Mouse (Mus musculus) right cerebral cortex, postnatal 14 days (tissue): ENCODE measurements around the gene Pold1.

Experiments
- DNase-seq: peaks from one replicate; pipeline ENCODE4 v3.0.0; 2022

Gene Pold1

DNA sequence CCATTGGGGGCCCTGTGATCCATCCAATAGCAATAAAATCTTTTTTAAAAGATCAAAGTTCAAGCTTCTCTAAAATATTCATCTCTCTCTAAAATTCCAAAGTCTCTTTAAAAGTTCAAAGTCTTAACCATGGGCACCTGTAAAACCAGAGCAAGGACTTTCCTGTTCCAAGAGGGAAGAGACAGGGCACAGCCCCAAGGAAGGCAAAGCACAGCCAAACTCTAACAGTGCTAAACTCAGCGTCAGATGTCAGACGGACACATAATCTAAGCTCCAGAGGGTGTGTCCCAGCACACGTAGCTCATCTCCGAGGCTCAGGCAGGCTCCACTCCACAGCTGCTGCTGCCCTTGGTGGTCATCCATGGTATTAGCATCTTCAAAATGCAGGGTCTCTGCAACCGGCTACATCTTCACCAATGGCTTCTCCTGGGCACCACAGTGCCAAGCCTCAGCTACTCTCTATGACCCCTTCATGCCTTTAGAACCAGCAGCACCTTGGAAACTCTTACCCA is 27.7 kb upstream of the Pold1 start:
- no peak for DNase-seq

DNA sequence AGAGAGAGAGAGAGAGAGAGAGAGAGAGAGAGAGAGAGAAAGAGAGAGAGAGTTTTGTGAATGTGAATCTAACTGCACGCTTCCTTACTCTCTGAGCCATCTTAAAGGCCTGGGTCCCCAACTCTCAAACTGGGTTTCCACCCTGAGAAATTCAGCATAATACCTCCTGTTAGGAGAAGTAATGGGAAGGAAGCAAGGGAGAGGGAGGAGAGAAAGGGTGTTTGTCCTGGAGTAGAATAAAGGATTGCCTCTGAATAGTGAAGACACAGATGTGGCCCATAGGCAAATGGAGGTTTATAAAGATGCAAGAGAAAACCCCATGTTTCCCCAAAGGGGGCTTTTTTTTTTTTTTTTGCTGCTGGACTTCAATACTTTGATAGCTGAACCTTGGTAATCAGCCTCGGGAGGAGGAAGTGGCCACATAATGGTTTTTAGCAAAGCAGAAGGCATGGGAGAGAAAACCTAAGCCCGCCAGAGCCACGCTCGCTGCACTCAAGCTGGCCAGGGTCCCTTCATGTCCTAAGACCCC is 24.4 kb upstream of the Pold1 start:
- no peak for DNase-seq

DNA sequence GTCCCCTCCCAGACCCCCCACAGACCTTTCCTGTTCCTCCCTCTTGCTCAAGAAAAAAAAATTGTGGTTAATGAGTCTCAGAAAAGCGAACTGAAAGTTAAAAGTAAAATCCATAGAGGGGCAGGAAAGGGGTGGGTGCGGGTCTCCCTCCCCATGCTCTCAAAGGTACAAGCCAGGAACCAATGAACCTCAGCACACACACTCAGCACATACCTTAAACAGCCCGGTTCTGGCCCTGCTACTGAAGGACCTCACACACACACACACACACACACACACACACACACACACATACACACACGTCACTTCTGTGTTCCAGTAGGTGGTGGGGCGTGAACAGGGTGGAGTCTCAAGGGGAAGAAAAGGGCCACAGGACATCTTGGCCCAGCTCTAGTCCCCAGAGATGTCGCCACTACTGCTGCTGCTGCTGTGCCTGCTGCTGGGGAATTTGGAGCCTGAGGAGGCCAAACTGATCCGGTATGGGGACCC is 23.6 kb upstream of the Pold1 start, which contains the start of gene Napsa:
Gene Napsa, plus strand, starts transcription at position 168 of the 489 bp plus-strand sequence.
- no peak for DNase-seq

DNA sequence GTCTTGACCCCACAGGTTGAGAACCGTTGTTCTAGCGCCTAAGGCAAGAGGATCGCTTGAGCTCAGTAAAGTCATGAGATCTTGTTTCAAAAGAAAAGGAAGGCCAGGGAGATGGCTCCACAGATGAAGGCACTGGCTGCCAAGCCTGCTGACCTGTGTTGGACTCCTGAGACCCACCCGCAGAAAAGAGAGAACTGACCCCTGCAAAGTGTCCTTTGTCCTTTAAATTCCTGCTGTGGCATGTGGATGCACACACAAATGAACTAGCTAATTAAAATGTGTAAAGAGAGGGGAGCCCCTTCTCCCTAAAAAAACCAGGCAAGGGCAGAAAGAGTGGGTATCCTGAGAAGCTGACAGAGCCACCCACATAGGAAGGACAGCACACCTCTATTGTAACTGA is 23.2 kb upstream of the Pold1 start:
- DNase-seq, result no peak

DNA sequence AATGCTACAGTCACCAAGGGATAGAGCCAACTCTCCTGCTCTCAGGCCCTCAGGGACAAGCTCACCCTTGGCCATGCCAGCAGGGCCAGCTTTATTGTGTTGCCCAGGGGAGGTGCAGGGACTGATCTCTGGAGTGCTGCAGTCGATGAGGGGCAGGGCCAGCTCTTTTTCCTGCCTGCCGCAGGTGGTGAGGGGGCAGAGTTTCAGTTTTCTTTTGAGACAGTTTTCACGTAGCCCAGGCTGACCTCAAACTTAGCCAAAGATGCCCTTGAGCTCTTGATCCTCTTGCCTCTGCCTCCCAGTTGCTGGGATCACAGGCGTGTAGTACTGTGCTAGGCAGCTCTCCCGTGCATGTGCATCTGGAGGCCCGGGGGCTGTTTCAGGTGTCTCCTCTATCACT is 22.3 kb upstream of the Pold1 start:
- DNase-seq, result no peak

DNA sequence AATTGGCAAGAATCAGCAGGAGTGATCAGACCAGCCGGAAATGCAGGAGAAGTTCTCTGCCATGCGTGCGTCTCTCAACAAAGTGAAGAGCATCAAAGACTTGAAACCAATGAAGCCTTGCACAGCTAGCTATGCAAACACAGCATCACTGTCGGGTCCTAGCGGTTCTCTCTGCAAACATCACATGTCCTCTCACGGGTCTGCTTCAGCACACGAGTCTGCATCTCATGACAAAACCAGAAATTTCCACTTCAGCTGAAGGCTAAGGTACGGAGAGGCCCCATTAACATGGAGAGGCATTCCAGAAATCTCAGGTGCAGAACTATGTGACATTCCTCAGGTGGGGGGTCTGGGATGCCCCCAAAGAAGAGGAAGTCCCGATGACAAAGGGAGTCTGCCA is 20.2 kb upstream of the Pold1 start:
- no peak for DNase-seq

DNA sequence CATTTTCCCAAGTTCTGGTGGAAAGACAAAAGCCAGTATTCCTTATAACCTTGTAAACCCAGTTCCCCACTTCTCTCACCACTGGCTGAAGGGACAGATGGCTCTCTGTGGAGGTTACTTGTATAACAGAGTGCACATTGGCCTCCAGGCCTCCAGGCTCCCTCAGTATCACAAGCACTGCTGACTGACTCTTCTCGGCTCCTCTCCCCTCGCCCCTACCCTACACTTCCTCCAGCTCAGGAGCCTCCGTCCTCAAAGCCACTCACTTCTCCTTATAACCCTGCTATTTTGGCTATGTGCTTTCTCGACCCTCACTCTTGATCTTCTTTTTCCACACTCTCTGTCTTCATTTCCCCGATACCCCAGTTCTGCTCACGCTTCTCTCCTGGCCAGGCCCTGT is 16.8 kb upstream of the Pold1 start:
- DNase-seq, result no peak

DNA sequence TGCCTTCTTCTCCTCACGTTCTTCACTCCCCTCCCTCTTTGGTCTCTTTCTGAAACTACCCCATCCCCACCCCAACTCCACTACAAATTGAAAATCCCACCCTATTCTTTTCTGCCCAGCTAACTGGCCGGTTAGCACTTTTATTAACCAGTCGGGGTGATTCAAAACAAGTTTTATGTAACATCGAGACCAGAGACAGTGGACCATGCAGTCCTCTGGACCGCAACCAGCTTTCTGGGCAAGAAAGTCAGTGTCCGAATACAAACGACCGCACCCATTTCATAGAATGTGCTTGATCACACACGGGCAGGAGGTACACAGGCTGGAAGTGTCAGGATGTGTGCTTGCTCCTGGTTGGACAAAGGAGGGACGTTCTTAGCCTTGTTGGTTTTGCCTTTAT is 15.8 kb upstream of the Pold1 start:
- DNase-seq, result no peak

DNA sequence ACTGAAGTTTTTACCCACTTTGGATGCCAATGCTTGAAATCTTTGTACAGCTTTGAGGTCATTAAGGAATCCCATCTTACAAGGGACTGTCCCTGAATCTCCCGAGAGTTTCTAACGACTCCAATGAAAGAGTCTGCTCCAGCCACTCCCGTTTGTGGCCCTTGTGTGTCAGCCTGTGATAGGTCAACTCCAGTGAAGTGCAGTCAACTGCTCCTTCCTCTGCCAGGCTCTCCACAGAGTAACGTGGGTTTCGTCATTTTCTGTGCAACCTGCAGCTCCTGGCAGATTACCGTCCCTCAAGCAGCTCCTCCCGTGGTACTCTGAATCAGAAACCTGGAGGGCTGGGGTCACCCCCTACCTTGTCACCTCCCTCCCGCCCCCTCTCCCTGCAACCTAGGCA is 14.6 kb upstream of the Pold1 start:
- no peak for DNase-seq

DNA sequence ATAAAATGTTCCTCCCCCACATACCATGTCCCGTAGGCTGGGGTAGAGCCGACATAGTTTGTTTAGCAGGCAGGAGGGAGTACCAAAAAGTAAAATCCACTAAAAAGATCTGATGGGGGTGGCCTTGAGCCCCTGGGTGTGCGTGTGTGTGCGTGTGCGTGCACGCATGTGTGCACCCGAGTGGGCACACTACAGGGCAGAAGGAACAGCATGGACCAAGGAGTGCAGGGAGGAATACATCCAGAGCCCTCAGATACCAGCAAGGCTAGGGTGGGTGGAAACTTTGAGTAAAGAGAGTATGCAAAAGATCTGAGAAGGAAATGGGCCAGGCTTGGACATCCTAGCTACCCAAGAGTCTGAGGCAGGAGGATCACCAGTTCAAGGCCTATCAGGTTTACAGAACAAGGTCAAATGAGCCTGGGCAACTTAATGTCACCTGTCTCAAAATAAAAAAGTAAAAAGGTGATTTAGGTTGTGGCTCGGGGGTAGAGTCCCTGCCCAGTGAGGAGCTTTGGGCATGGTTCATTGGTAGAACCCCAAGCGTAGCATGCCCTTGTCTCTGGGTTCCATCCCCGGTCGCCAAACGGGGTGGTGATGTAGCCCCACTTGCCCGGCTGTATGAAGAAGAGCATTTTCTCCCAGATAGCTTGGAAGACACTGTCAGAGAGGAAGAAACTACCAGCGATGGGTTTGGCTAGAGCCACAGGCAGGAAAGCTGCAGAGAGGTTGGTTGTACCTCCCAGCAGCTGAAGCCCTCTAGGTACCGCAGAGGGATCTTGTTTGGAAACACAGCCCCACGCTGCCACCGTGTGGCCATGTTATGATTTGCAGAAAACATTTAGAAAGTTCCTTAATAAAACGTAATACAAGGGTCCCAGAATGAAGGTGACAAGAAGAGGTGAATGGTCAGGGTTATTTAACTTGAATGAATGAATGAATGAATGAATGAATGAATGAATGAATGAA is 12.1 kb upstream of the Pold1 start:
- DNase-seq, result peak; percentile 84

DNA sequence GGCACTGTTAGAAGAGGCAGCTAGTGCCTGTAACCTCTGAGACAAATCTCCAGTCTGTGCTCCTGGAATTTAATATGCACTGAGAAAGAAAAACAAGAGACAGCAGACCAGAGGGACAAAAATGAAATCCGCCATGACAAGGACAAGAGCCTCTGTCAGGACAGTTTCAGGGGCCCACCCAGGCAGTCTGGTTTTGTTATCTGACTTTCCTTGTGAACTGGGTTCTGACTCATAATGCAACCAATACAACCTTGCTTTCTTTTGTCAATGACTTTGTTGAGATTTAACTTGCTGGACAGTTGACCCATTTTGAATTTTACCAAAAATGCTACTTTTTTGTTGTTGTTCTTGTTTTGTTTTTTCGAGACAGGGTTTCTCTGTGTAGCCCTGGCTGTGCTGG is 9.0 kb upstream of the Pold1 start:
- DNase-seq, result no peak

DNA sequence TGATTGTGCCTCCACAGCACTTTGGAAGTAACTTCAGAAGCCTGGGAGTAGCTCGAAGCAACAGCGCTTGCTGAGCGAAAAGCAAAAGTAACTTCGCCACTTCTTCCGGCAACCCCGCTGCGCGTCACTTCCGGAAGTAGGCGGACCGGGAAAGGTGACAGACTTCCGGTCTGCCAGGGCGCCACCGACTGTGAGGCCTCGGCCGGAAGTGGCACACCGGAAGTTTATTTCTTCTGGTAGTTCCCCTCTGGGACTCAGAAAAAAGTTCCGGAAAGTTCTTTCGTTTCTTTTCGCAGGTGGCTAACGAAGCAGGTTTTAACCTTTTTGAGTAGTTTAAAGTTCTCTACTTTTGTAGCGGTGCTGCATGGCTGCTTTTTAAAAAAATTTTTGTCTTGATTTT is 5.2 kb upstream of the Pold1 start, which contains the start of gene Nr1h2:
Gene Nr1h2, minus strand, starts transcription at position 126 of the 400 bp plus-strand sequence.
- DNase-seq, result peak; percentile 94

DNA sequence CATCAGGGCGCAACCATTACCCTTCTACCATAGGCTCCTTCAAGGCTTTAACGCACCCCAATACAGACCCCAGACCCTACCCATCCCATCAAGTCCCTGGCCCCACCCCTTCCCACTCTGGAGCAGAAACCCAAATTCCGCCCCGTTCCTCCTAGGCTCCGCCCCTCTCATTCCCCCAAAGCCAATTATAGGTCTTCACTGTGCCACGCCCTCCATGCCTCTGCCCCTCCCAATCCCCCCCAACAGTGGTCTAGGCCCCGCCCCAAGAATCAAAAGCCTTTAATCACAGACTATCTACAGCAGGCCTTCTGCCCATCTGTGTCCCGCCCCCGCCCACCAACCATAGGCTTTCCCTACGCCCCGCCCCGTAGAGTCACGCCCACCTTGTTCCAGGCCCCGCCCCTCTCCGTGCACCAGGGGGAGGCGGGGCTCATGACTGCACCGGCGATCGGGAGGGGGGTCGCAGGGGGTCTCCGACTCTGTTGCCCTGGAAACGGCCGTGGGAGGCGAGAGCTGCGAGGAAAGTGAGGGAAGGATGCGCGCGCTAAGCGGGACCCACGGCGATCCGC is 4.6 kb upstream of the Pold1 start:
- peak; percentile 71 for DNase-seq

DNA sequence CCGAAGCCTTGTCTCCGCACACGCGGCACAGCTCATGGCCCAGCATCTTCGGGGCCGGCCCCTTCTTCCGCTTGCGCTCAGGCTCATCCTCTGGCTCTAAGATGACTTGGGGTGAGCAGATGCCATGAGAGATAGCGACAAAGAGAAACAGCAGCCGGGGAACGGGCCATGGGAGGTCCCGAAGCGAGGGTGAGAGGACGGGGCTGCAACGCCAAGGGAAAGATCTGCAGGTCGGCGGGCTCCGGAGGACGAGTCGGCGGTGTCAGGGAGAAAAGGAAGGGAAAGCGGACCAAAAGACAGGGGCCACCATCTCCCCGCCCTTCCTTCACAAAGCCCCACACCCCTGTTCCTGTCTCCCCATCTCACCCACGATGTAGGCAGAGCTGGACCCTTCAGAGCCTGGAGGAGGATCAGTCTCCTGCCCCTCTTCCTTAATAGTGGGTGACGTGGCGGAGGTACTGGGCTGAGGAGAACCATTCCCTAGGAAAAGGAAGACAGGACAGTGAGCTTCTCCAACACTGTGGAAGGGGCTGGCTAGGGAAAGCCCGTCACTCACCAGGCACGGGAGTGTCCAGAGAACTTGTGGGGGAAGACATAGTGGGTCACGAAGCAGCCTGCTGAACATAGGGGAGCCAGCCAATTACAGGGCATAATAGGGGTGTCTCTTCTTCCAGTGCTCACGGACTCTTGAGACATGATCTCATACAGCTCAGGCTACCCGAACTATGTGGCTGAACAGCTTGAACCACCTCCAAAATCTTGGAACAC is 3.7 kb upstream of the Pold1 start:
- peak; percentile 10 for DNase-seq

DNA sequence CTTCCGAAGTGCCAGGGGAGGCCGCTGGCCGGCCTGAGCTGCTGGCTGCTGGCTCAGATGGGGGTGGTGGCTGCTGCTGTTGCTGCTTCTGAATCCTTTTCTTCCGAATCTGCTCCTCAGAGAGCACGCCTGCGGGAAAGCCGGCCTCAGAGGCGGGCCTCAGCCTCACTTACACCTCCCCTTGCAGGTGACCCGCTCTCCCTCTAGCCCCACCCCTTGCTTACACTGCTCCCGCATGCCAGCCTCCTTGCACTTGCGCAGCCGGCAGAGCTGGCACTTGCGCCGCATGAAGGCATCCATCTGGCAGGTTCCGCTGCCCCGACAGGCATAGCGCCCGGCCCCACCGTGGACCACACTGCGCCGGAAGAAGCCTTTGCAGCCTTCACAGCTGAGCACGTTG is 3.1 kb upstream of the Pold1 start:
- DNase-seq, result no peak

DNA sequence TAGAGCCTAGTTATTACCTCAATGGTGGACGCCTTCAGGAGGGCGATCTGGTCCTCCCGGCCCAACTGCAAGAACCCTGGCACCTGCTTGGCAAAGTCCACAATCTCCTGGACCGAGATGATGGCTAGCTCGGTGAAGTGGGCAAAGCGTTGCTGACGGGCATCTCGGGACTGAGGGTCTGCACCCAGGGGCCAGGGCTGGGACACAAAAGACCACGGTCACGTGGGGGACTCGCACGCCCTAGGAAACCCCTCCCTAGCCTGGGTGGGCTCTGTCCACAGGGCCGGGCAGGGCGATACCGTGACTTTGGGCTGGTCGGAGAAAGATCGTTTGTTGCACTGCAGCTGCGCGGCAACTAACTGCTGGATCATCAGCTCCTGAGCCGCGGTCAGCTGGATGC is 2.7 kb upstream of the Pold1 start:
- DNase-seq, result peak; percentile 6

DNA sequence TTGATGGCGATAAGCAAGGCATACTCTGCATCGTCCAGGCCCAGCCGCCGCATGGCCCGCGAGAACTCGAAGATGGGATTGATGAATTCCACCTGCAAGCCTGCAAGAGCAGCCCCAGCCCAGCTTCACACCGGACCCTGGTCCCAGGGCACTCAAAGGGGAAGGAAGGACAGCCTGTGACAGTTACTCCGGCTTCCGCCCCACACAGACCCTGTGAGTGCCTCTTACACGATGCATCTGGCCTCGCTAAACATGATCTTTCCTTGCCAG is 1.7 kb upstream of the Pold1 start:
- DNase-seq, result no peak

DNA sequence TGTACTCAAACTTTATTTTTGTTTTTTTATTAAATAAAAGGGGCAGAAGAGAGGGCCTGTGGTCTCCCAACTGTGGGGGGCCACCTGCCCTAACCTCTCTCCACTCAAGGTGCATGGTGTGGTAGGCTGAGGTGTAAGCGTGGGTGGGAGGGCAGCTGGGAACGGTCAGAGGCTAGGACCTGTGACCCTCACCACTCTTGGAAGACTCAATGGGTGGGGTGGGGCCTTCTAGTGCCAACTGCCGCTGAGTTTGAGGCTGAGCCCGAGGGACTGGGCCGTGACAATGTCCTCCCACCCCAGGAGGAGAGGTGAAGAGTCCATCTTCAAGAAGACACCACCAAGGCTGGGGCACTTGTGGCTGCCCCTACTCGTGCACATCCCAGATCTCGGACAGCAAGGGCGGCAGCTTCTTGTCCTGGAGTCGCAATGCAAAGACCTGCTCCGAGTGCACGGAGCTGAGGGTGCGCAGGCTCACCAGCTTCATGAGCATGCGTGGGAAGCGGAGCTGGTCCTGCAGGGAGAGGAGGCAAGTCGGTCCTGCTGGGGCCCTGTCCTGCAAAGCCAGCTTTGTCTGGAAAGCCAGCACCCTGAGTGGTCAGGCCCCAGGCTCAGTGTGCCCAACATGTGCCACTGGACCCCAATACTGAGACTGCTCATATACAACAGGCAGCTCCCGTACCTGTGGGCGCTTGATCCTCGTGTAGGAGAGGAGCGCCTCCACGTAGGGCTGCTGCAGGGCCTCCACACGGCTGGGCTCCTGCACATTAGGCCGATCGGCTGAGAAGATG is 1.2 kb upstream of the Pold1 start:
- no peak for DNase-seq

DNA sequence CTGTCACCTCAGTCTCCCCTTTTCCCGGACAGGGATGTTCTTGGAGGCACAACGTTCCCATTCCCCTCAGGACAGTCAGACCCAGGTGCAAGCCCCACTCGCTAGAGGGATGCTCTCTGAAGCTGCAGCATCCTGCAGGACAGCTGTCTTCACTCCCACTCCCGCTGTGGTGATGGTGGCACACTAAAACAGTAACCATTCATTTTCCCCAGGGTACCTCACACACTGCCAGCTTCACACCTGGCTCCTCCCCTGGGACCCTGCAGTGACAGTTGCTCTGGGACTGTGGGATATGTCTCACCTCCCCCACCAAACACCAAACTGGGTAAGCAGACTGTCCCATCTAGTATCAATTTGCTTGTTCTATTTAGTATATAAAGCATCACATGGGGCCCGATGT is 924 bp downstream of the Pold1 start:
- no peak for DNase-seq

DNA sequence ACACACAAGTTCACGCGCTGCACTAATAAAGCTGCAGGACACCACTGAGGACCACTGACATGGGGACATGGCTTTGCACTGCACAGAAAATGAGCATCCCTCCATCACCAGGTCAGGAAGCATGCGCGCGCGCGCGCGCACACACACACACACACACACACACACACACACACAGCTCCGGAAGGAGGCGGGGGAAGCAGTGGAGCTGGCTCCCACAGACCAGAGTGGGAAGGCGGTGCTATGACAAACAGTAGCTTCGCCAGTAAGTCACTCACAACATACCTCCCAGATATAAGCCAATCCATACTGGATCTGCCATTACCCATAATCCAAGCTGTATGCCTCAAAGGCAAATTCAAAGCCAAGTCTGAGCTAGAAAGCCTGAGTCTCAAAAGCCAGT is 1.6 kb downstream of the Pold1 start:
- no peak for DNase-seq

DNA sequence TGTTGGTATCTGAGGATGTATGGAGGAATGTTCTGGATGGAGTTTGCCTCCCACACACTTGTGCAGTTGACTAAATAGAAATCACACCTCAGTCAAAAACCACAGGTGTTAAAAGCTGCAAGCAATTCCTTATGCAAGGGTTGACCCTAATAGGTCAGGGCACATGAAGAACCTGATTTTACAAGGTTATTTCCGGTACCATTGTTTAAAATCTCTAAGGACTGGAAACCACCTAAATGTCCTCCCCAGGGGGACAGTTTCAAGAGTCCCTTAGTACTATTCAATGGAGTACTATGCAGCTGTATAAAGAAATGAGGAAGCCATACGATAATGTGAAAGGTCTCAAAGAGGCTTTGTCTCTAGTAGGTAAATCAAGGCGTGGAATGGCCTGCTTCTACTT is 2.4 kb downstream of the Pold1 start:
- DNase-seq, result no peak

DNA sequence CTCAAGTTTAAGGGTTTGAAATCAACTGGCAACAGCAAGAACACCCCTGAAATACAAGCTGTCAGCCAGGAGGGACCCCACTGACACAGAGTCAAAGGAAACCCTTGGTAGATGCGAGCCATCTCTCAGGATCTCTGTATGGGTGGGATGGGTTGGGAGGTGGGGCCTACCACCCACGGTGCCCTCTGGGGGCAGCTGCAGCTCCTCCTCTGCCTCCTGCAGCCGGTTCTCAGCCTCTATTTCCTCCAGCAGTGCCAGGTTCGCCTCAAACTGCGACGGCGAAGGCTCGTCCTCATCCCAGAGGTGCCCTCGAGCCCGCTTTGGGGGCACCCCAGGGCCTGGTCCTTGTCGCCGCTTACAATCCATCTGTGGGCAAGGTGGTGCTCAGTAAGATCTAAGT is 5.6 kb downstream of the Pold1 start:
- DNase-seq, result no peak
